Mouse (Mus musculus) thymus, postnatal 0 days (tissue): ENCODE data around the gene Vmn1r55. TPM values are rescaled to one million over a fixed set of nuclear protein-coding genes. Genes with fewer than 3 reads are reported as not detected.
"Not testable (repeated sequence)": the region's sequence is repeated elsewhere in the genome, so short reads cannot be mapped to it uniquely, and the experiment has no call there.

Source experiments
- DNase-seq: peaks from one replicate; pipeline ENCODE4 v3.0.0-alpha.2; 2015; ENCODE audit warnings: low spot score
- polyA plus RNA-seq: library from polyadenylated mRNA; unstranded; fragments of >200 nt; fragmentation: Nextera tagmentation; extraction: Ambion mirVana; gene quantifications from 2 replicates; pipeline ENCODE4 v1.2.1, GENCODE M21; 2015

The Vmn1r55 gene
- polyA plus RNA-seq = not detected in 2 replicates

GRCm38 (mm10) chr7:5149570-5149969 lies at the start of gene Vmn1r55:
TSS of gene Vmn1r55 (minus strand) at chr7:5149670.
- not testable (repeated sequence) for DNase-seq

- not testable (repeated sequence) for DNase-seq
These were observed 47.2 kb upstream of the Vmn1r55 start, which contains the start of gene Vmn1r56 for GRCm38 (mm10) chr7:5196647-5197046. TSS of gene Vmn1r56 (minus strand) at chr7:5196747.

- peak; percentile 58 for DNase-seq
These were observed 23.7 kb downstream of the Vmn1r55 start, which contains the start of gene Rasl2-9 for GRCm38 (mm10) chr7:5125549-5126406. TSS of gene Rasl2-9 (minus strand) at chr7:5125950.

GRCm38 (mm10) chr7:5125078-5125477 lies 24.4 kb downstream of the Vmn1r55 start:
- DNase-seq = no peak

GRCm38 (mm10) chr7:5116850-5117249 lies 32.6 kb downstream of the Vmn1r55 start, which contains the start of gene Rfpl4:
TSS of gene Rfpl4 (minus strand) at chr7:5116950.
- DNase-seq = no peak

GRCm38 (mm10) chr7:5112701-5113100 lies 36.8 kb downstream of the Vmn1r55 start:
- DNase-seq = no peak

- no peak for DNase-seq
These were observed 40.2 kb downstream of the Vmn1r55 start for GRCm38 (mm10) chr7:5109301-5109700.

- DNase-seq = no peak
These were observed 41.2 kb downstream of the Vmn1r55 start for GRCm38 (mm10) chr7:5108272-5108671.

- no peak for DNase-seq
These were observed 46.9 kb downstream of the Vmn1r55 start for GRCm38 (mm10) chr7:5102564-5102963.

GRCm38 (mm10) chr7:5101066-5101663 lies 48.3 kb downstream of the Vmn1r55 start:
- DNase-seq = no peak

- DNase-seq = no peak
These were observed 49.7 kb downstream of the Vmn1r55 start for GRCm38 (mm10) chr7:5099796-5100195.

- no peak for DNase-seq
These were observed 50.7 kb downstream of the Vmn1r55 start for GRCm38 (mm10) chr7:5098769-5099168.

GRCm38 (mm10) chr7:5092831-5093510 lies 56.5 kb downstream of the Vmn1r55 start:
- no peak for DNase-seq

- DNase-seq = no peak
These were observed 57.1 kb downstream of the Vmn1r55 start for GRCm38 (mm10) chr7:5092381-5092780.

GRCm38 (mm10) chr7:5091008-5091728 lies 58.3 kb downstream of the Vmn1r55 start:
- DNase-seq = no peak

GRCm38 (mm10) chr7:5089853-5090252 lies 59.6 kb downstream of the Vmn1r55 start:
- DNase-seq = no peak

- no peak for DNase-seq
These were observed 61.6 kb downstream of the Vmn1r55 start for GRCm38 (mm10) chr7:5087886-5088285.

GRCm38 (mm10) chr7:5086921-5087440 lies 62.5 kb downstream of the Vmn1r55 start:
- no peak for DNase-seq

GRCm38 (mm10) chr7:5085512-5085911 lies 64.0 kb downstream of the Vmn1r55 start:
- no peak for DNase-seq

- DNase-seq = no peak
These were observed 66.0 kb downstream of the Vmn1r55 start for GRCm38 (mm10) chr7:5083325-5084105.
